Mouse (Mus musculus) spleen, adult 2 months (tissue): ENCODE measurements around the gene Plekhg1.

Experiments
- CTCF ChIP-seq: fragments of 200-500 bp; IDR thresholded peaks from 2 replicates; pipeline ENCODE4 v1.5.1; 2011; ENCODE audit warnings: mild to moderate bottlenecking, inconsistent platforms; ENCODE audit not compliant: insufficient read depth, insufficient read length, insufficient replicate concordance; ENCODE audit errors: extremely low read depth
- POLR2A ChIP-seq: fragments of 200-500 bp; IDR thresholded peaks from 2 replicates; pipeline ENCODE4 v1.6.1; 2011; ENCODE audit warnings: low read depth, low read length, inconsistent platforms

DNA sequence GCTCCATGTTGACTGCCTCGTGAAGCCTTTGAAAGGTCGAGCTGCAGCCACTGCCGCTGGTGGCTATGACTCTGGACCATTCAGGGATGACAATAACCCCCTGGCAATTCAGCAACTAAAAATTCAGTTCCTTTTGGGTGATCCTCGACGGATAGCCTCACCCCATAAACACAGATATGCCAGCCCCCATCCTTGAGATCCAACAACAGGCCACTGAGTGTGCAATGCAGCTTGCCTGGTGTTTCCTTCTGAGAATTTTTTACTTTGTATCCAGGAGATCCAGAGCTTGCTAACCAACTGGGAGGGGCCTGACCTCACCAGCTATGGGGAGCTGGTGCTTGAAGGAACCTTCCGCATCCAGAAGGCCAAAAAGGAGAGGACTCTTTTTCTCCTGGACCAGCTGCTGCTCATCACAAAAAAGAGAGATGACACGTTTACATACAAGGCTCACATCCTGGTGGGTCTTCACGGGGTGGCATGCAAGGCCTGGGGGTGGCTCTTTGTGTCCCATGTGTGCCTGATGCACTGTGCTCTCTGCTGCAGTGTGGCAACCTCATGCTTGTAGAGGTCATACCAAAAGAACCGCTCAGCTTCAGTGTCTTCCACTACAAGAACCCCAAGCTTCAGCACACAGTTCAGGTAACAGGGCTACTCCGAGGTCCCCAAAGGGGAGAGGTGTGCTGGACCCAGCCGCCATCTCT is 199.9 kb downstream of the Plekhg1 start:
- TF ChIP-seq CTCF: no peak
- TF ChIP-seq POLR2A: no peak
